Mouse (Mus musculus): ENCODE results near the gene Pacsin2.
"Not testable (repeated sequence)": the region's sequence is repeated elsewhere in the genome, so short reads cannot be mapped to it uniquely, and the experiment has no call there.

Gene Pacsin2

DNA sequence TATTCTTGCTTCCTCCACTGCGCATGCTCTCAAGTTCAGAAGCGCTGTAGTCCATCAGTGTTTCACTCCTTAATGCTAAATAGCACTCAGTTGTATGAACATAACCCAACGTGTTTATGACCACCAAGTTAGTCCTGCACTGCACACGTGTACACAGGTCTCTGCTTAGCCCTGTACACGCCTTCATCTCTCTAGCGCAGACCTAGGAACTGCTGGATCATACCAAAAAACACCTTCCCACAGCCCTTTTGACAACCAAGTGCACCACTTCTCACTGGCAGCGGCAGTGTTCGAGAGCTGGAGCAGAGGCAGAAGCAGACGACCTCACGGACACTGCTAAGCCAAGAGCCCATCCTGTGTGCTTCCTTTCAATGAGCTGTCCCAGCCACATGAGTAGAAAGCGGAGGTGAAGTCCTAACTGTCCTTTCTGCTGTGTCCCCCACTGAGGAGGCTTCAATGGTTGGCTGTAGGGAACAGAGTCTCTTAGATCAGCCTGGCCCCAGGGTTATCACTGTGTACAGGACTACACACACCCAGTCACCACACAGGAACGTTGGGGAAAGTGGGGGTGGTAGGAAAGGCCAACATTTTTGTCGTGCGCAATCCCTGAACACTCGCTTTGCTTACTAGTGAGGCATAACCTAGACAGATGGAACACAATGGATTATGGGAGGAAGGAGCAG is 42.0 kb downstream of the Pacsin2 start:
- DNase-seq (ENCODE audit: low spot score), result no peak

GRCm38 (mm10) chr15:83419562-83419961 is 44.8 kb downstream of the Pacsin2 start:
- no peak for DNase-seq (ENCODE audit: low spot score)

DNA sequence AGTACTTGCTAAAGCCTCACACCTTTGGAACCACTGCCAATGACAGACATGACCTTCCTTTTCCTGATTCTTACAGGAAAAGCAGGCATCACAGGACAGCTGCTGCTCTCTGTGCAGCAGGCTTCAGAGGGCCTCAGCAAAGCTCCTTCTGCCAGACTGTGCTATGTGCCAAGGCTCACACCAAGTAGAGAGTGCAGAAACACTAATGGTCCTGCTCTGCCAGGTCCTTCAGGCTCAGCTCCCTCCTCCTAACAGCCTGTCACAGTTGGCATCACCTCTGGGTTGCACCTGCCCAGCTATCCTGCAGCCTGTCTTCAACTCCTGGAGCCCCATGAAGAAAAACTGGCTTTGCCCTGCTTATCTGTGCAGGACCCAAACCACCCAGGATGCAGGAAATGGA is 45.7 kb downstream of the Pacsin2 start:
- no peak for DNase-seq (ENCODE audit: low spot score)

DNA sequence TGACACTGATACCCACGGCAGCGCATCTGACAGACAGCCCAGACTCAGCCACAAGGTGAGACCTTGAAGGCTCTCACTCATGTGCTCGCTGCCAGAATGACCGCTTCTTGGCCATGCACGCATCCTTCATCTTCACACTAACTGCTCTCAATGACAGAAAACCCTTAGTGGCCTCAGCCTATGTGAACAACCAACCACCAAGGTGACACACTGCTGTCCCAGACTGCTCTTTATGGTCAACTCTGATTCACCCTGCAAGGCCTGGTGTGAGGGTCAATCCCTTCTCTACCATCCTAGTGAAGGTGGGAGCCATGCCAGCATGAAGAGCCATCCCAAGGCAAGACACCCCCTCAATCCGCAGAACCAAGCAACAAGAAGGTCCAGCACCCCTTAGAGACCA is 46.5 kb downstream of the Pacsin2 start:
- no peak for DNase-seq (ENCODE audit: low spot score)

DNA sequence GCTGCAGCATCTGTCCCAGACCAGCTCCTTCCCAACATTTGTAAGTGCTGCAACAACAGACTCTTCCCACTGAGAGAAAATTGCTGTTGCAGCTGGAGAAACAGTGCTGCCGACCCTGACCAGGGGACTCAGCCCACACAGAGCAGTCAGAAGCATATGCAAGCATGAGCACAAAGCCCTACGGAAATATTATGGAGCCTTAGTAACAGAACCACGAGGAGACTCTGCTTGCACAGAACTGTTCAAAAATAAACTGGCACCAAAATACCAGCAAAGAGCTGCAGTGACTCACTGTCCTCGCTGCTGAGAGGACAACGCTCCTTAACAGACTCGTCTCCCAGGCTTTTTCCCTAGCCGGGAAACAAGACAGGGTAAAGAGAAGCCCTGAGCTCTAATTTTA is 47.0 kb downstream of the Pacsin2 start:
- no peak for DNase-seq (ENCODE audit: low spot score)

DNA sequence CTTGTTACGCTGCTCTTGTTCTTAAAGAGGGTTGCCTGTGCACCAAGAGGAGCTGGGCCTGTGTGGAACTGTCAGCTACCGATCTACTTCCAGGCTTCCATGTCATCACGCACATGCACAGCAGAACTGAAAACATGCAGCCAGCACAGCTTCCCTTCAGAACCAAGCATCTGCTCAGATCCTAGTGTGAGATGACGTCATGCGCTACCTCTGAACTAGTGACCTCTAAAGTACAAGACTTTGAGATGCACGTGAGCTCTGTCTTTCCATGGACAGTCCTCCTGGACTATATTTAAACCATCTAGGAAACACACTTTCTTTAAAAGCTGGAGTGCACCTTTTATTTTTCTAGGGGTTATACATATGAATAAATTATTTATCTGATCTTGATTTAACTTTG is 49.0 kb downstream of the Pacsin2 start:
- no peak for DNase-seq (ENCODE audit: low spot score)

- no peak for DNase-seq (ENCODE audit: low spot score)
These were observed 52.8 kb downstream of the Pacsin2 start for GRCm38 (mm10) chr15:83411616-83412015.

GRCm38 (mm10) chr15:83410735-83411134 is 53.7 kb downstream of the Pacsin2 start:
- no peak for DNase-seq (ENCODE audit: low spot score)

DNA sequence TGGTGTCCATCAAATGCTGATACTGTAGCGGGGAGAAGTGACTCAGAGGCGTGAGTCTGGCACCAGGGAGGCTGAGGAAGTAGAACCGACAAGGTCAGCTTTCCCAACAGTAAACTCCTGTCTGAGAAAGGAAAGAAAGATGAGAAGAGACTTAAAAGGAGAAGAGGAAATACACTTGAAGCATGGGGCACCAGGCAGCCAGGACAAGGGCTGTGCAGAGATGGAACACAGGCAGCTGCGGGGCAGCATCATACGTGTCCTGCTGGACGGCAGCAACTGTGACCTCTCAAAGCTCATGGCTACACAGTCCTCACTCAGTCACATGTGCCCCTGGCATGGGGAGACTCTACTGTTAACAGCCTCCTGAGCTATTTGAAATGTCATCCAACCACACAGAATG is 54.1 kb downstream of the Pacsin2 start:
- no peak for DNase-seq (ENCODE audit: low spot score)

GRCm38 (mm10) chr15:83408692-83409442 is 55.5 kb downstream of the Pacsin2 start:
- DNase-seq (ENCODE audit: low spot score), result no peak

DNA sequence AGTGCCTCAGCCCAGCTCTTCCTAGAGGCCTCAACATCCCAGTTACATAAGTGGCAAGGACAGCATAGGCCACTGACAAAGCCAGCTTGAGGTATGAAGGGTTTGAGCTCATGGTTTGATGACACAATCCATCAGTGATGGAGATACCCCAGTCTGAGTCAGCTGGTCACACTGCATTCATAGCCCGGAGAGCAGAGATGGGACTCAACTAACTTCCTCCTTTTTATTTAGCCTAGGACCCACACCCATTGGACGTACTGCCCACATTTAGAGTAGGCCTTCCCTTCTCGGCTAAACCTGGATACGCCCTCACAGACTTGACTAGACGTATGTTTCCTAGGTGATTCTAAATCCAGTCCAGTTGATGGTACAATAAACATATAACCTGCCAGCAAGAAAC is 56.2 kb downstream of the Pacsin2 start:
- no peak for DNase-seq (ENCODE audit: low spot score)

DNA sequence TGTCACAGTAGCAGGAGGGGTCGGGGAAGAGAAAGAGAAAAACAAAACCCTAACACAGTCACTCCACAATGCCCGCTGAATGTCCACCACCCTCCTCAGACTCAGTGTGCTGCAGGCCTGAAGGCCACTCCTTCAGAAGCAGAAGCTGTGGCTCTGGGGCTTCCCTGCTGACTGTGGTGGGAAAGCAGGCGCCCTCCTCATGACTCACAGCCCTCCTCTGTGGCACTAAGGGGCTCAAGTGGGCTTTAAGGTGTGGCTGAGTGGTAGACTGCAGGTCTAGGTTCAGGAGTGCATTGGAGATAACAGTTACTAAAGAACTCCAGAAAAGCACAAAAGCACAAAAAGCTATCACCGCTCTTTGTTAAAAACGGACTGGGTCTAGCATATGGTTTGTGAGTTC is 56.9 kb downstream of the Pacsin2 start:
- DNase-seq (ENCODE audit: low spot score), result no peak

DNA sequence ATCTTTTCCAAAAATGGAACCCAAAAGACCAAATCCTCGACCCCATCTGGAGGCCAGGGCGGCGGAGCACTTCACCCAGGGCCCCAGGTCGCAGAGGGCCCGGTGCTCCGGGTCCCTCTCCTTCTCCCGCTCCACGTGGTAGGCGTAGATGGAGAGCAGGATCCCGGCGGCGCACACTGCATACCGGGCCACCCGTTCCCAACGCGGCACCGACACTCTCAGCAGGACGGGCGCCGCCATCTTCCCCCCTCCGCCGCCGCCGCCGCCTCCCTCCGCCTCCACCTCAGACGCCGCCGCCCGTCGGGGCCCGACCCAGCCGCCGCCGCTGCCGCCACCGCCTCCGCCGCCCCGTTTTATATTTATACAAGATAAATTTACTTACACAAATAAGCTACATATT is 58.5 kb downstream of the Pacsin2 start:
- not testable (repeated sequence) for DNase-seq (ENCODE audit: low spot score)

DNA sequence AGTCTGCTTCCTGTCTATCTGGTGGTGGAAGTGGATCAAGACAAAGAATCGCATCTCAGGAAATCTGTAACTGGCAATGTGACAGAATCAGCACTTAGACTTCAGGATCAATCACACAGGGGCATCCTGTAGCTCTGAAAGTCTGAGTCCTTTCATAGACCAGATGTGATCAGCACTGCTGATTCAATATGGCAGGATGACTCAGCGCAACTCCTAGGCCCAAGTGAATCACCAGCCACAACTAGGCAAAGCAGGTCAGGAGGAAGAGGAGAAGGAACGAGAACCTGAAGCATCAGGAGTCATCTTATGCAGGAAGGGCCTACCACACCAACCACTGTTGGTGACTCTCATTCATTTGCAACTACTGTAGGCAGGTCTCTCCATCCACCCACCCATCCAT is 60.4 kb downstream of the Pacsin2 start:
- DNase-seq (ENCODE audit: low spot score), result no peak

GRCm38 (mm10) chr15:83403016-83403415 is 61.4 kb downstream of the Pacsin2 start:
- DNase-seq (ENCODE audit: low spot score), result no peak

DNA sequence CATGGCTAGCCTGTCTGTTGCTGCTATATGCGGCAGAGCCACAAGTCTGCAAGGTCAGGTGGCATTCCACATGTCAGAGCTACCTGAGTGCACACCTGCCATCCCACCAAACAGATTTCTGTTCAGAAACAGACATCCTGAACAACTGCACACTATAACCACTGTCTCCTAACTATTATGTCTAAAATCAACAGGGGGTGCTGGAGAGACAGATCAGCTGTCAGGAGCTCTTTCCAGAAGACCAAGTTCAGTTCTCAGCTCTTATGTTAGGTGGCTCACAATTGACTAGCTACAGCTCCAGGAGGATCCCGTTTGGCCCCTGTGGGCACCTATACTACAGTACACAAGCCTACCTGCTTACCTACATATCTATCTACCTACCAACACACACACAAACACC is 71.7 kb downstream of the Pacsin2 start:
- no peak for DNase-seq (ENCODE audit: low spot score)

- DNase-seq (ENCODE audit: low spot score), result no peak
These were observed 76.5 kb downstream of the Pacsin2 start for GRCm38 (mm10) chr15:83387911-83388310.

- DNase-seq (ENCODE audit: low spot score), result no peak
These were observed 80.8 kb downstream of the Pacsin2 start for GRCm38 (mm10) chr15:83383633-83384032.

GRCm38 (mm10) chr15:83383136-83383535 is 81.3 kb downstream of the Pacsin2 start:
- DNase-seq (ENCODE audit: low spot score), result no peak

DNA sequence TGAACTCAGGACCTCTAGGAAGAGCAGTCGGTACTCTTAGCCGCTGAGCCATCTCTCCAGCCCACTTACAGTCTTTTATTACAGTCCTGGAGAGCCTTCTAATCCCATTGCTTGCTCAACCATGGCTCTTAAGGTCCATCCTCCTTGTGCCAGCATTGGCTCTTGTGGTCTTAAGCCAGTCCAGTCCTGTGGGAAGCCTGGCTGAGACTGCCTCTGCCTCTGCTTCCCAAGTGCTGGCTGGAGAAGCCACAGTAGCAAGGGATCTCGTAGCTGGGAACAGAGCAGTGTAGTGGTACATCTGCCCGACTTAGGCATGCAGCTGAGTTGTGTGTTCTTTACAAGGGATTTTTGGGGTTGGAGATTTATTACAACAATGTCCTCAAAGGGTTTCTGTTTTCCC is 81.9 kb downstream of the Pacsin2 start:
- no peak for DNase-seq (ENCODE audit: low spot score)

DNA sequence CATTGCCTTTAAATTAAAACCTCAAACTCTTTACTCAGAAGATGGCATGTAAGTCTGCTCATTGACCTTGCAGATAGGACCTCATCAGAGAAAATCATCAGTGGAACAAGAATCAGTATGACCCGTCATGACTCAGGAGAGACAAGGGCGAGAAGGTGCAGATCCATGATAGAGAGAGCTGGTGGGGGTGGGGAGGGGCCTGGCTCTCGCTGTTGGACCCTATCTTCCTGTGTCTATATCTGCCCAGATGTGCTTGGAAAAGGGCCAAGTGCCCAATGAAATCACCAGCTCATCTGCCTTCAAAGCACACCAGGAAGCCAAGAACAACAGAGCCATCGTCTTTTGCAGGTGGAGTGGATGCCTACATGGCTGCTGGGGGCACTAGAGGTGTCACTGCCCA is 87.3 kb downstream of the Pacsin2 start:
- DNase-seq (ENCODE audit: low spot score), result no peak

DNA sequence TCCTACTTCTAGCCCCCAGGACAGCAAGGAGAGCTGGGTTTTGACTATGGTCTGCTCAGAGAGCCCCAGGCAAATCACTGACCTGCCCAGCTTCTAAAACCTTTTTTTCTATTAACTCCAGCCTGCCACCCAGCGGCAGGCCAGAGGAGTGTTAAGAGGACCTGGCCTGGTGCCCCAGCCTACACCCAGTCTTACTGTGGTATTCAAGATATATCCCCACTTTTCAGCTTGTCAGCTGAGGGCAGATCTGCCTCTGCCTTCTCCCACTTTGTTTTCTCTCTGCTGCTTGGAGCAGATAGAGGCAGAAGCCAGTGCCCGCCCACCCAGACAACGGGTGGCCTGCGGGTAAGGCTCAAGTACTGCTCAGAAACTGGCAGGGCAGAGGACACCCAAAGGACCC is 89.3 kb downstream of the Pacsin2 start:
- DNase-seq (ENCODE audit: low spot score), result peak; percentile 48

GRCm38 (mm10) chr15:83374076-83374475 is 90.3 kb downstream of the Pacsin2 start:
- DNase-seq (ENCODE audit: low spot score), result no peak

- DNase-seq (ENCODE audit: low spot score), result not testable (repeated sequence)
These were observed 95.7 kb downstream of the Pacsin2 start for GRCm38 (mm10) chr15:83368702-83369101.
